Mouse (Mus musculus) stomach, embryonic 16.5 days (tissue): ENCODE measurements around the gene Ptbp3. TPM values are rescaled to one million over a fixed set of nuclear protein-coding genes. Genes with fewer than 3 reads are reported as not detected.

ENCODE experiments used
- ATAC-seq: fragments of 200-750 bp; cut with Nextera tagmentation; 2 replicates; pipeline ENCODE4 v1.8.0; 2017; ENCODE audit warnings: moderate number of reproducible peaks, moderate TSS enrichment; ENCODE audit not compliant: insufficient read depth, low FRiP score
- H3K27ac ChIP-seq: fragments of 300-500 bp; sonication (generic); 2 replicates; pipeline ENCODE4 v1.5.1; 2014; ENCODE audit warnings: low read length
- H3K27me3 ChIP-seq: fragments of 300-500 bp; sonication (generic); 2 replicates; pipeline ENCODE4 v1.6.1; 2014; ENCODE audit warnings: low read length, control low read depth, mixed read lengths; ENCODE audit not compliant: control insufficient read depth, insufficient read depth
- H3K36me3 ChIP-seq: fragments of 300-500 bp; sonication (generic); 2 replicates; pipeline ENCODE4 v1.6.1; 2014; ENCODE audit warnings: low read length; ENCODE audit not compliant: control insufficient read depth, insufficient read depth
- H3K4me1 ChIP-seq: fragments of 300-500 bp; sonication (generic); 2 replicates; pipeline ENCODE4 v1.6.1; 2014; ENCODE audit warnings: low read length, control low read depth, mixed read lengths; ENCODE audit not compliant: control insufficient read depth, insufficient read depth
- H3K4me2 ChIP-seq: fragments of 300-500 bp; sonication (generic); 2 replicates; pipeline ENCODE4 v1.6.1; 2014; ENCODE audit warnings: low read depth, low read length, mixed read lengths
- H3K4me3 ChIP-seq: fragments of 300-500 bp; sonication (generic); replicated peaks from 2 replicates; pipeline ENCODE4 v1.5.1; 2014; ENCODE audit warnings: mild to moderate bottlenecking, low read length
- H3K9ac ChIP-seq: fragments of 300-500 bp; sonication (generic); 2 replicates; pipeline ENCODE4 v1.6.1; 2014; ENCODE audit warnings: low read length
- H3K9me3 ChIP-seq: fragments of 300-500 bp; sonication (generic); replicated peaks from 2 replicates; pipeline ENCODE4 v1.6.1; 2016; ENCODE audit warnings: low read length, control low read depth; ENCODE audit not compliant: control insufficient read depth
- WGBS: fragments of 180-500 bp; shearing (Covaris S2); extraction: QIAGEN DNeasy Blood & Tissue Kit; methylation state at CpG from one replicate; pipeline ENCODE4 v1.1.7; 2014; 5-methylcytosine and 5-hydroxymethylcytosine counted together
- polyA plus RNA-seq: library from polyadenylated mRNA; unstranded; fragments of >200 nt; fragmentation: Nextera tagmentation; extraction: Ambion mirVana; gene quantifications from 2 replicates; pipeline ENCODE4 v1.2.1, GENCODE M21; 2015

Ptbp3 gene
- polyA plus RNA-seq, 1 experiment from 2014 or later, result 54.4 TPM

DNA sequence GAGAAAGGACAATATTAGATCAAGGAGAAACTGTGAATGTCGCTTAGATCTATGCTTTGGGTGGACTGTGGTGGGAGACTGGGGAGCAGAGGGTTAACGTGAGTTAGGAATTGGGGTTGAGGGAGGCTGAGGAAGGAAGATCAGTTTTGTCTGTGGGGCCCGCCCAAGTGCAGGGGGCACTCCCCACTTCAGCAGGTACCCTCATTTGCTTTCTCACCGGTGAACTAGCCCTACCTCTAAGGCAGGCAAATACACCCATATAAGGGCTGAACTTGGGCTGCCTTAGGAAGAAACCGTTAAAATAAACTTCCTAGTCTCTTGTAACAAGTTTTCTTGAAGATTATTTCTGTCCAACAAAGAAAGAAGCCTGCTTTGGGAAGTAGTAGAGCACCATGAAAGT is 110.1 kb downstream of the Ptbp3 start:
- Histone ChIP-seq H3K27ac (peak overlapping the region; percentile 90), H3K4me1 (peaks cover 26% of the 10 kb centered on the region), H3K36me3 (no peaks in the 10 kb centered on the region), H3K9me3 (no peaks in the 10 kb centered on the region), H3K27me3 (no peaks in the 10 kb centered on the region), H3K4me3 (peak overlapping the region; percentile 77), H3K9ac (peak overlapping the region; percentile 90), H3K4me2 (peak overlapping the region; percentile 97)
- no peak for ATAC-seq
- WGBS, result 20% methylated on average over 5 of the region's 5 CpGs

DNA sequence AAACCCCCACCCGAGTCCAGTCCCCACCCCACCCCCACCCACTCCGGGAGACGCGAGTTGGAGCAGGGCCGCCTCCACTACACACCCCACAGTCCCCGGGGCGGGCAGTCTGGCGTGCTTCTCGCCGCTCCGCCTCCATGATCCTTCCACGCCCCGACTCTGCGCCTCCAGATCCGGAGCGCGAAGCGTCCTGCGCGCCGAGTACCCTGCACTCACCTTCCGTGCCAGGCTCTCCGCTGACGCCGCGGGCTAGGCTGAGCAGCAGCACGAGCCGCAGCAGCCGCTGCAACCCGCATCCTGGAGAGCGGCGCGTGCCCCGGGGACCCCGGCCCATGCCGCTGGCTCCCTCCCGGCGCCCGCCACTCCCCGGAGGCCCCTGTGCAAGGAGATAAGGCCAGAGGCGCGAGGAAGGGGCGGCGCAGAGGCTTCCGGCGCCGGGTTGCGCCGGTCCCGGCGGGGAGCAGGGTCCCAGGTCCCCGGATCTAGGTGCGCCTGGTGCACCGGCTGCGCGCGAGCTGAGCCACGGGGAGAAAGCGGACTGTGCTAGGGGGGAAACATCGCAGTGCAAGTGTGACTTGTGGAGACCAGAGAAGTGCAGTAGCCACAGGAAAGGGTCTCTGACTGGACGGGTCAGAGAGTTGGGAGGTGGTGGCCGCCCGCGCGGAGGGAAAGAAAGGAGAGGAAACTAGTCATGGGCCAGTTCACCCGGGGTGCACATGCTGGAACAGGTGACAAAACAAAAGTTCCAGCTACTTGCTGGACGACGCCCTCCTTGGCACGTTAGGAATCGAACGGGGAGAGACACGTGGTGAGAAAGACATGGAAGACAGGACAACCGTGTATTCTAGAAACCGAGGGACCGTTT is 110.9 kb downstream of the Ptbp3 start, which contains the start of gene Susd1:
Gene Susd1 (minus strand): TSS at position 644 of the 865 bp plus-strand sequence.
- Histone ChIP-seq H3K4me1 (peaks cover 30% of the 10 kb centered on the region), H3K27me3 (no peaks in the 10 kb centered on the region), H3K9me3 (no peaks in the 10 kb centered on the region), H3K9ac (peak within 1 kb of the TSS; percentile 90), H3K36me3 (no peaks in the 10 kb centered on the region), H3K4me2 (peak within 1 kb of the TSS; percentile 97), H3K27ac (peak within 1 kb of the TSS; percentile 90), H3K4me3 (peak within 1 kb of the TSS; percentile 77)
- ATAC-seq, result peak; percentile 83
- WGBS, result under 1% methylated on average over 75 of the region's 75 CpGs

DNA sequence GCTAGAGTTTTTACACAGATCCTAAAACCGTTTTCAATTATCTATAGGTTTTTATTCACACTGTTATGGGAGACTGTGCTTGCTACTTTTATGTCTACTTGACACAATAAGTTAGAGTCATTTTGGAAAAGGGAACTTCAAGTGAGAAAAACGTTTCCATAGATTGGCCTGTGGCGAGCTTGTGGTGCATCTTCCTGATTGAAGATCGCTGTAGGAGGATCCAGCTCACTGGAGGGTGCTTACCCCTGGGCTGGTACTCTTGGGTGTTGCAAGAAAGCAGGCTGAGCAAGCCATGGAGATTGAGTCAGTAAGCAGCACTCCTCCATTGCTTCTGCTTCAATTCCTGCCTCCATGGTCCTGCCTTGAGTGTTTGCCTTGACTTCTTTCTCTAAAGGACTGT is 113.2 kb downstream of the Ptbp3 start:
- H3K36me3 ChIP-seq, result no peaks in the 10 kb centered on the region
- H3K27me3 ChIP-seq, result no peaks in the 10 kb centered on the region
- H3K27ac ChIP-seq, result no peak overlapping the region
- H3K4me1 ChIP-seq, result peaks cover 30% of the 10 kb centered on the region
- no peak overlapping the region for H3K4me3 ChIP-seq
- ATAC-seq, result no peak
- H3K9me3 ChIP-seq, result no peaks in the 10 kb centered on the region
- H3K4me2 ChIP-seq, result no peak overlapping the region
- H3K9ac ChIP-seq, result no peak overlapping the region
- WGBS, result 89% methylated on average over 4 of the region's 4 CpGs

DNA sequence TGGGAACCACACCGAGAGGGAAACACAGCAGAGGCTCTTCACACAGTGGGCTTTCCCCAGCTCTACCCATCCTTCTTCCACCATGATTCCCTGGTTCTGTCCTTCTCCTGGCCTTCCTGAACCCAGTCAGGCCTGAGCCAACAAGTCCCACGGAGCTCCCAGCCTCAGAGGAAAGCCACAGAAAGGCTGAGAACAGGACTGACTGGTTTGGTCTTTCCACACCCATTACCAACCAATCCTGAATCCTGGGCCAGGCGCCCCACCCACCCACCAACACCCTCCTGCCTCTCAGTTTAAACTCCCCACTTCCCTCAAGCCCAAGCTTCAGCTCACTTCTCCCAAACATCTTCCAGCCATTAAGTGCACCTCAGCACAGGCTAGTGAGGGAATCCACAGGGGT is 115.1 kb downstream of the Ptbp3 start:
- H3K27me3 ChIP-seq, result no peaks in the 10 kb centered on the region
- no peak overlapping the region for H3K4me2 ChIP-seq
- peak; percentile 79 for ATAC-seq
- H3K4me1 ChIP-seq, result peaks cover 29% of the 10 kb centered on the region
- H3K27ac ChIP-seq, result peak overlapping the region; percentile 89
- 48% methylated on average over 3 of the region's 3 CpGs for WGBS
- H3K36me3 ChIP-seq, result no peaks in the 10 kb centered on the region
- H3K9ac ChIP-seq, result 0 out of 2 replicates have a peak overlapping the region, but pooled peaks have one; percentile 34
- H3K9me3 ChIP-seq, result no peaks in the 10 kb centered on the region
- H3K4me3 ChIP-seq, result no peak overlapping the region

DNA sequence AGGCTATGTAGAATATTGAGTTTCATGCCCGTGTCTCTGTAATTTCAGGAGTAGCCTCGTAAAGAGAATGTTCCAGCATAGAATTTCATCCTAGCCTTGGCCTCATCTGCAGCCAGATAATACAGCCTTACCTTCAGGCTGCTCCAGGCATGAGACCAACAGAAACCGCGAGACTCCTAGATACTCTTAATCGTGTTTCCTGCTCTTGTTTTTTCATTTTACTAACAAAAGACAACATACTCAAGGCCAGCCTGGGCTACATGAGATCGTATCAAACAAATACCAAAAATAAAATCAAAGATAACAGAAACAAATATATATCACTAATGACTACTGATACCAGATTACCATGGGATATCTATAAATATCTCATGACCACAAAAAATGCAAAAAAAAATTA is 120.0 kb downstream of the Ptbp3 start:
- ATAC-seq, result no peak

GRCm38 (mm10) chr4:59426429-59426828 is 122.7 kb downstream of the Ptbp3 start:
- H3K4me2 ChIP-seq, result no peak overlapping the region
- H3K4me1 ChIP-seq, result peaks cover 11% of the 10 kb centered on the region

More for the DNA sequence above, 120.0 kb downstream of the Ptbp3 start:
- no peak overlapping the region for H3K27ac ChIP-seq
- H3K27me3 ChIP-seq, result no peaks in the 10 kb centered on the region
- no peaks in the 10 kb centered on the region for H3K9me3 ChIP-seq
- WGBS, result 79% methylated on average over 6 of the region's 6 CpGs
- H3K36me3 ChIP-seq, result no peaks in the 10 kb centered on the region
- no peak overlapping the region for H3K4me2 ChIP-seq
- H3K9ac ChIP-seq, result no peak overlapping the region
- H3K4me1 ChIP-seq, result peaks cover 7% of the 10 kb centered on the region
- no peak overlapping the region for H3K4me3 ChIP-seq

DNA sequence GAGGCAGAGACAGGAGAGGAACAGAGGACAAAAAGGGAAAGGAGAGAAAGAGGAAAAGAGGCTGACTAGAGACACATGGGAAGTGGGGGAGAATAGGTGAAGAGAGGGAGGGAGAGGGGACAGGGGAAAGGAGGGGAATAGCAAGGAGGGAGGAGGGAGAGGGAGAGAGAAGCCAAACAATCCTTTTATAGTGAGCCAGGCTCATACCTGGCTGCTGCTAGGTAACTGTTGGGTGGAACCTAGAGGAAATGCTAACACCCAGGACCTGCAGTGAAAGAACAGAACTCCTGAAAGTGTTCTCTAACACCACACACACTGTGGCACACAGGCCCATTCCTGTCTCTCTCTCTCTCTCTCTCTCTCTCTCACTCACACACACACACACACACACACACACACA is 126.4 kb downstream of the Ptbp3 start:
- peak; percentile 34; the same call in 1 of the 2 replicates for ATAC-seq
- no peak overlapping the region for H3K4me2 ChIP-seq
- H3K4me1 ChIP-seq, result peaks cover 14% of the 10 kb centered on the region
- no peaks in the 10 kb centered on the region for H3K36me3 ChIP-seq
- no peaks in the 10 kb centered on the region for H3K27me3 ChIP-seq
- H3K4me3 ChIP-seq, result no peak overlapping the region
- no peak overlapping the region for H3K9ac ChIP-seq
- peak overlapping the region; percentile 77 for H3K27ac ChIP-seq
- H3K9me3 ChIP-seq, result no peaks in the 10 kb centered on the region

More at GRCm38 (mm10) chr4:59426429-59426828, 122.7 kb downstream of the Ptbp3 start:
- Histone ChIP-seq H3K9me3 (no peaks in the 10 kb centered on the region), H3K36me3 (no peaks in the 10 kb centered on the region), H3K9ac (no peak overlapping the region), H3K27me3 (no peaks in the 10 kb centered on the region), H3K27ac (no peak overlapping the region), H3K4me3 (no peak overlapping the region)
- WGBS, result 78% methylated on average over 5 of the region's 5 CpGs
- no peak for ATAC-seq

GRCm38 (mm10) chr4:59422025-59422783 is 127.0 kb downstream of the Ptbp3 start:
- H3K9me3 ChIP-seq, result no peaks in the 10 kb centered on the region
- H3K4me3 ChIP-seq, result no peak overlapping the region
- ATAC-seq, result no peak
- no peak overlapping the region for H3K9ac ChIP-seq
- H3K36me3 ChIP-seq, result no peaks in the 10 kb centered on the region
- H3K27ac ChIP-seq, result peak overlapping the region; percentile 77
- H3K4me2 ChIP-seq, result no peak overlapping the region
- peaks cover 14% of the 10 kb centered on the region for H3K4me1 ChIP-seq
- WGBS, result 31% methylated on average over 5 of the region's 5 CpGs
- H3K27me3 ChIP-seq, result no peaks in the 10 kb centered on the region
